Mouse (Mus musculus) duodenum, adult 2 months (tissue): ENCODE measurements around the gene Sgsm1. TPM values are rescaled to one million over a fixed set of nuclear protein-coding genes. Genes with fewer than 3 reads are reported as not detected.

Source experiments
- polyA plus RNA-seq: library from polyadenylated mRNA; depleted of rRNA; stranded (reverse); fragments of >200 nt; gene quantifications from 2 replicates; pipeline ENCODE4 v1.2.3, GENCODE M21; 2012; ENCODE audit warnings: low replicate concordance; rRNA removed

Sgsm1 gene
- polyA plus RNA-seq: 3.3 and 5.6 TPM in 2 replicates

DNA sequence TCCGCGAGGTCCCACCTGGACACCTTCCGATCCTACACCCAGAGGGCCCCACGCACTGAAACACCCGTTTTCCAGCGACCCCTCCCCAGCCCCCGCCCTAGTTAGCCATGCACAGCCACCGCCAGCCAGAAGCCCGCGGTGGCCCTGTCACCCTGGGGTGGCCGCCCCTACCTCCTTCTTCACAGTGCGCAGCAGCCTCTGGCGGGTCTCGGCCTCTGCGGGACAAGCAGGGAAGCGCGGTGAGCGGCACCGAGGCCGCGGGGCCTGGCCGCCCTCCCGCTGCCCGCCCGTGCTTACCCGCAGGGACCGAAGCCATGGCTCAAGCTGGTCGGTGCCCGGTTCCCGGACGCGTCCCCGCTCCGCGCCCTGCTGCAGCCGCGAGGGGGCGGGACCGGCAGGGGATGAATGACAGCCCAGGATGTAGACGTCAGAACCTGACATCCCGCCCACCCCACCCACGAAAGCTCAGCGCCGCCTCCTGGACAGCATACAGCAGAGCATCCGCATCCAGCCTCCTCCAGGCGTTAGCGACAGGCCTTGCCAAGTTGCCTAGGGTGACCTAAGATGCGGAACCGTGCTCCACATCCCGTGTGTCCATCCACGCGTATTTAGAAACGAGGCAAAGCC, at the start of gene Sgsm1:
Gene Sgsm1 (minus strand): TSS at position 410 of the 627 bp plus-strand sequence.

DNA sequence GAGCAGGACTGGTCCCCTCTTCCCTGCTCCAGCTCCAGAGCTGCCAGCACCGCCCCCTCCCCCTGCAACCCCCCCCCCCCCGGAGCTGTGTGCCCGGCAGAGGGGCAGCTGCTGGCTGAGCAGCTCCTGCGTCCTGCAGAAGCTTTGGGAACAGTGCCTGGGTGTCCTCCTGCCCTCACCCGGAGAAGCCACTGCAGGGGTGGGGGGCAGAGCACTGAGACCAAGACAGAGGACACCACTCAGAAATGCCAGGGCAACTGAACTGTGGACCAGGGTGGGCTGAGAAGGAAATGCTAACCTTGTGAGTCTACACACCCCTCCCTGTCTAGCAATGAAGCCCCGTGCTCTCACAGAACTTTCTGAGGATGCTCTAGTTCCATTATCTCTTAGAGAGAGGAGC, 46.6 kb upstream of the Sgsm1 start, which contains the start of gene Aym1:
Gene Aym1 (plus strand): TSS at position 109 of the 400 bp plus-strand sequence.

DNA sequence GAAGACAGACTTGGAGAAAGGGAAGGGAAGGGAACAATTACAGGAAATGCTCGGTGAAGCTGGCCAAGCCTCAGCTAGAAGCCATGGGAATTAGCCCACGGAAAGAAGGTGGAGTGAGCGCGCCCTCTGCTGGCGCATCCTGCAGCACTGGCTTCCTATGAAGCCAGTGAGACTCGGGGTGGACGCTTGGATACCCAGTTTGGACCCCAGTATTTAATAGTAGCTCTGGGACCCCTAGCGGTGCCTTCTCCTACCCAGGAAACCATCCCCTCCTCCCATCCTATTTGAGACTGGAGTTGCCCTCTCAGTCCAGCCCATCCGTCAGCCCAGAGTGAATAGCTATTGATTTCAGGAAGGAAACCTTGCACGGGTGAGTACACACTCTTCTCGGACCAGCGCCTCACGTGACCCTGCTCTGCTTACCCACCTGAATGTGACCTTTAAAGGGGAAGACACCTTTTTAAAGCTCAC, 83.9 kb downstream of the Sgsm1 start, which contains the start of gene Tmem211:
Gene Tmem211 (plus strand): TSS at position 278 of the 471 bp plus-strand sequence.

DNA sequence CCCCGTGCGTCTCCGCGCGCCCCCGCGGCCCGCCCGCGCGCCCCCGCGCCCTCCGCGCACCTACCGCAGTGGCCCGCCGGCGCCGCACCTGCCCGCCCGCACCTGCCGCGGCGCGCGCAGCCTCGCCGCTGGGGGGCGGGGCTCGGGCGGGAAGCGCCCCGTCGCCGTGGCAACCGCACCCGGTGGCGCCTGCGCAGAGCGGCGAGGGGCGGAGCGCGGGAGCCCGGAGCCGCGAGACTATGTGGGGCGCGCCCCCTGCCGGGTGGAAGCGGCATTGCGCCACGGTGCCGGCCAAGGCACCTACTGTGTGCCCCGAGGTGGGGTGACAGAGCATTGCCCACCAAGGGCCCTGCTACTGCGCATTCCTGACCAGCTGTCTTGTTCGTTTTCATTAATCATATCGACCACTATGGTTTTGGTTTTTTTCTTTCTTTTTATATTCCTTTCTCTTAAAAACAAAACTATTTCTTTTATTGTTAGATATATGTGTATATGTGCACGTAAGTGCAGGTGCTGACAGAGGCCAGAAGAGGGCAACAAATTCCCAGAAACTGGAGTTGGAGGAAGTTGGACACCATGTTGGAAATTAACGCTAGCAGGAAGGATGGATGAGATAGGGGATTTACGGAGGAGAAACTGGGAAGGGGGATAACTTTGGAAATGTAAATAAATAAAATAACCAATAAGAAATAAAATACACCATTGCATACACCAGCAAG, 89.3 kb downstream of the Sgsm1 start, which contains the start of gene 2900026A02Rik:
Gene 2900026A02Rik (minus strand): TSS at position 90 of the 719 bp plus-strand sequence.

Other genes starting within 250 kb of the Sgsm1 start
- gene Crybb2, start 240.7 kb downstream of the Sgsm1 start, polyA plus RNA-seq: 0.34 TPM in 1 of 2 replicates, not detected in the other
- gene Crybb3, start 229.2 kb downstream of the Sgsm1 start, polyA plus RNA-seq: 2.5 and 12.4 TPM in 2 replicates
- 23.8 and 41.2 TPM in 2 replicates for gene 2900026A02Rik, start 89.5 kb downstream of the Sgsm1 start, polyA plus RNA-seq
- not detected in 2 replicates for gene Tmem211, start 83.9 kb downstream of the Sgsm1 start, polyA plus RNA-seq
- gene Aym1, start 46.5 kb upstream of the Sgsm1 start, polyA plus RNA-seq: not detected in 2 replicates
- 2.7 and 8.0 TPM in 2 replicates for gene Wscd2, start 179.5 kb upstream of the Sgsm1 start, polyA plus RNA-seq